Mouse (Mus musculus): ENCODE data around the gene Olfr1368.

- TF ChIP-seq POLR2A (IDR thresholded peaks at IDR 0.05; ENCODE audit: low read depth, low read length) (no peak), CTCF (conservative IDR thresholded peaks at IDR 0.05; ENCODE audit: insufficient read depth, insufficient read length, low read depth, low read length) (no peak)
These were observed 25.5 kb upstream of the Olfr1368 start for GRCm38 (mm10) chr13:21171156-21171530.

Data from kidney, adult 2 months (tissue).